Mouse (Mus musculus) left cerebral cortex, adult 9 months (tissue): ENCODE measurements around the gene Tesc.

Experiments used
- DNase-seq, 2 experiments: peaks; one replicate each; pipeline ENCODE4 v3.0.0; 2022; ENCODE audit warnings: low spot score in 2 of 2

The Tesc gene

GRCm38 (mm10) chr5:118073213-118073773 is 45.8 kb downstream of the Tesc start:
- no peak for DNase-seq

GRCm38 (mm10) chr5:118076721-118077592 is 49.4 kb downstream of the Tesc start:
- no peak for DNase-seq

GRCm38 (mm10) chr5:118078550-118078949 is 51.0 kb downstream of the Tesc start:
- no peak for DNase-seq

GRCm38 (mm10) chr5:118079354-118079753 is 51.8 kb downstream of the Tesc start:
- peak in 1 of 2 experiments; percentile 55 for DNase-seq

GRCm38 (mm10) chr5:118079839-118080250 is 52.3 kb downstream of the Tesc start:
- no peak for DNase-seq

- DNase-seq: no peak
These were observed 53.9 kb downstream of the Tesc start for GRCm38 (mm10) chr5:118081374-118081949.

- no peak for DNase-seq
These were observed 54.5 kb downstream of the Tesc start for GRCm38 (mm10) chr5:118081996-118082395.

GRCm38 (mm10) chr5:118083060-118083638 is 55.6 kb downstream of the Tesc start:
- no peak for DNase-seq

- DNase-seq: no peak
These were observed 56.7 kb downstream of the Tesc start for GRCm38 (mm10) chr5:118084171-118084727.

GRCm38 (mm10) chr5:118085313-118085712 is 57.8 kb downstream of the Tesc start:
- no peak for DNase-seq

- DNase-seq: no peak
These were observed 59.4 kb downstream of the Tesc start for GRCm38 (mm10) chr5:118086956-118087355.

- peak in 1 of 2 experiments; percentile 60 for DNase-seq
These were observed 61.6 kb downstream of the Tesc start for GRCm38 (mm10) chr5:118089102-118089501.

- DNase-seq: no peak
These were observed 62.6 kb downstream of the Tesc start for GRCm38 (mm10) chr5:118090101-118090500.

- DNase-seq: no peak
These were observed 63.3 kb downstream of the Tesc start for GRCm38 (mm10) chr5:118090837-118091236.

- DNase-seq: no peak
These were observed 65.9 kb downstream of the Tesc start for GRCm38 (mm10) chr5:118093321-118094035.

GRCm38 (mm10) chr5:118095433-118095832 is 67.9 kb downstream of the Tesc start:
- no peak for DNase-seq

GRCm38 (mm10) chr5:118095849-118096248 is 68.3 kb downstream of the Tesc start:
- DNase-seq: no peak

- no peak for DNase-seq
These were observed 68.8 kb downstream of the Tesc start for GRCm38 (mm10) chr5:118096317-118096716.

GRCm38 (mm10) chr5:118099069-118099869 is 71.7 kb downstream of the Tesc start:
- DNase-seq: no peak

- DNase-seq: no peak
These were observed 72.4 kb downstream of the Tesc start for GRCm38 (mm10) chr5:118099870-118100478.
